Mouse (Mus musculus) neural tube, embryonic 12.5 days (tissue): ENCODE measurements around the gene Spata7. TPM values are rescaled to one million over a fixed set of nuclear protein-coding genes. Genes with fewer than 3 reads are reported as not detected.

Experiments
- ATAC-seq: fragments of 200-750 bp; cut with Nextera tagmentation; 2 replicates; pipeline ENCODE4 v1.8.0; 2017; ENCODE audit warnings: low read depth, mild to moderate bottlenecking, moderate TSS enrichment, moderate library complexity; ENCODE audit not compliant: low FRiP score
- H3K27ac ChIP-seq: fragments of 300-500 bp; sonication (generic); 2 replicates; pipeline ENCODE4 v1.5.1; 2016
- H3K27me3 ChIP-seq: fragments of 300-500 bp; sonication (generic); replicated peaks from 2 replicates; pipeline ENCODE4 v1.6.1; 2016; ENCODE audit warnings: mild to moderate bottlenecking
- H3K36me3 ChIP-seq: fragments of 300-500 bp; sonication (generic); 2 replicates; pipeline ENCODE4 v1.6.1; 2016; ENCODE audit warnings: mild to moderate bottlenecking
- H3K4me1 ChIP-seq: fragments of 300-500 bp; sonication (generic); 2 replicates; pipeline ENCODE4 v1.6.1; 2016
- H3K4me2 ChIP-seq: fragments of 300-500 bp; sonication (generic); replicated peaks from 2 replicates; pipeline ENCODE4 v1.6.1; 2016; ENCODE audit warnings: mild to moderate bottlenecking
- H3K4me3 ChIP-seq: fragments of 300-500 bp; sonication (generic); 2 replicates; pipeline ENCODE4 v1.5.1; 2016
- H3K9ac ChIP-seq: fragments of 300-500 bp; sonication (generic); 2 replicates; pipeline ENCODE4 v1.6.1; 2016; ENCODE audit warnings: mild to moderate bottlenecking
- H3K9me3 ChIP-seq: fragments of 300-500 bp; sonication (generic); 2 replicates; pipeline ENCODE4 v1.6.1; 2016; ENCODE audit warnings: mild to moderate bottlenecking
- WGBS: fragments of 180-500 bp; shearing (Covaris S2); methylation state at CpG from one replicate; pipeline ENCODE4 v1.1.7; 2016; 5-methylcytosine and 5-hydroxymethylcytosine counted together
- polyA plus RNA-seq: library from polyadenylated mRNA; unstranded; fragments of >200 nt; fragmentation: Nextera tagmentation; extraction: Ambion mirVana; gene quantifications from 2 replicates; pipeline ENCODE4 v1.2.1, GENCODE M21; 2016

The Spata7 gene
- 23.4 and 26.4 TPM in 2 replicates for polyA plus RNA-seq

- peak within 1 kb of the TSS; percentile 63 for H3K9ac ChIP-seq
- H3K4me3 ChIP-seq: peak within 1 kb of the TSS; percentile 71
- H3K9me3 ChIP-seq: peaks cover 4% of the 10 kb centered on the region; the same call in 1 of the 2 replicates
- WGBS: 6% methylated on average over 32 of the region's 32 CpGs
- H3K27ac ChIP-seq: no peak within 1 kb of the TSS; the same call in 1 of the 2 replicates
- H3K4me1 ChIP-seq: 0 out of 2 replicates have a peak, but pooled peaks cover 4% of the 10 kb centered on the region
- ATAC-seq: peak; percentile 94
- H3K27me3 ChIP-seq: no peaks in the 10 kb centered on the region
- no peaks in the 10 kb centered on the region; the same call in 1 of the 2 replicates for H3K36me3 ChIP-seq
- H3K4me2 ChIP-seq: peak within 1 kb of the TSS; percentile 65
These were observed at the start of gene Spata7 for GRCm38 (mm10) chr12:98627392-98628259. Gene Spata7, plus strand, starts transcription at chr12:98628157.

- no peak overlapping the region for H3K4me3 ChIP-seq
- H3K9ac ChIP-seq: no peak overlapping the region
- H3K9me3 ChIP-seq: no peaks in the 10 kb centered on the region
- H3K4me1 ChIP-seq: no peaks in the 10 kb centered on the region
- H3K4me2 ChIP-seq: no peak overlapping the region
- WGBS: 40% methylated on average over 3 of the region's 3 CpGs
- no peaks in the 10 kb centered on the region for H3K36me3 ChIP-seq
- H3K27ac ChIP-seq: no peak overlapping the region
- H3K27me3 ChIP-seq: no peaks in the 10 kb centered on the region
- no peak for ATAC-seq
These were observed 42.7 kb upstream of the Spata7 start for GRCm38 (mm10) chr12:98585302-98585701.

GRCm38 (mm10) chr12:98588573-98588972 is 39.4 kb upstream of the Spata7 start:
- no peak for ATAC-seq
- H3K4me3 ChIP-seq: no peak overlapping the region
- WGBS: 72% methylated on average over 6 of the region's 6 CpGs
- no peaks in the 10 kb centered on the region for H3K27me3 ChIP-seq
- H3K36me3 ChIP-seq: no peaks in the 10 kb centered on the region
- H3K27ac ChIP-seq: no peak overlapping the region
- H3K4me1 ChIP-seq: no peaks in the 10 kb centered on the region
- H3K9ac ChIP-seq: no peak overlapping the region
- no peak overlapping the region for H3K4me2 ChIP-seq
- H3K9me3 ChIP-seq: no peaks in the 10 kb centered on the region; the same call in 1 of the 2 replicates

GRCm38 (mm10) chr12:98591016-98591415 is 36.9 kb upstream of the Spata7 start:
- H3K27me3 ChIP-seq: no peaks in the 10 kb centered on the region
- H3K27ac ChIP-seq: no peak overlapping the region
- H3K4me1 ChIP-seq: no peaks in the 10 kb centered on the region
- no peak overlapping the region for H3K4me2 ChIP-seq
- no peak overlapping the region for H3K9ac ChIP-seq
- WGBS: 89% methylated on average over 2 of the region's 2 CpGs
- H3K36me3 ChIP-seq: no peaks in the 10 kb centered on the region
- ATAC-seq: no peak
- no peak overlapping the region for H3K4me3 ChIP-seq
- no peaks in the 10 kb centered on the region; the same call in 1 of the 2 replicates for H3K9me3 ChIP-seq

- H3K27me3 ChIP-seq: no peaks in the 10 kb centered on the region
- WGBS: 93% methylated on average over 5 of the region's 5 CpGs
- no peak overlapping the region for H3K4me3 ChIP-seq
- H3K27ac ChIP-seq: no peak overlapping the region
- ATAC-seq: no peak
- H3K4me1 ChIP-seq: no peaks in the 10 kb centered on the region
- H3K4me2 ChIP-seq: no peak overlapping the region
- H3K9ac ChIP-seq: no peak overlapping the region
- no peaks in the 10 kb centered on the region for H3K9me3 ChIP-seq
- H3K36me3 ChIP-seq: no peaks in the 10 kb centered on the region
These were observed 27.1 kb upstream of the Spata7 start for GRCm38 (mm10) chr12:98600861-98601260.

- Histone ChIP-seq H3K4me1 (no peaks in the 10 kb centered on the region), H3K36me3 (no peaks in the 10 kb centered on the region), H3K4me2 (no peak overlapping the region), H3K27ac (no peak overlapping the region), H3K9ac (no peak overlapping the region), H3K27me3 (no peaks in the 10 kb centered on the region), H3K4me3 (no peak overlapping the region), H3K9me3 (no peaks in the 10 kb centered on the region)
- 63% methylated on average over 6 of the region's 6 CpGs for WGBS
- ATAC-seq: no peak
These were observed 25.8 kb upstream of the Spata7 start for GRCm38 (mm10) chr12:98602114-98602513.

- H3K4me2 ChIP-seq: no peak overlapping the region
- WGBS: 78% methylated on average over 1 of the region's 1 CpGs
- no peak overlapping the region for H3K9ac ChIP-seq
- H3K9me3 ChIP-seq: no peaks in the 10 kb centered on the region
- no peak overlapping the region for H3K4me3 ChIP-seq
- H3K27ac ChIP-seq: no peak overlapping the region
- no peak for ATAC-seq
- H3K27me3 ChIP-seq: no peaks in the 10 kb centered on the region
- H3K36me3 ChIP-seq: no peaks in the 10 kb centered on the region
- no peaks in the 10 kb centered on the region for H3K4me1 ChIP-seq
These were observed 22.7 kb upstream of the Spata7 start for GRCm38 (mm10) chr12:98605264-98605663.

- Histone ChIP-seq H3K4me1 (no peaks in the 10 kb centered on the region), H3K4me2 (no peak overlapping the region), H3K4me3 (no peak overlapping the region), H3K27me3 (no peaks in the 10 kb centered on the region), H3K27ac (no peak overlapping the region), H3K9me3 (no peaks in the 10 kb centered on the region), H3K9ac (no peak overlapping the region), H3K36me3 (no peaks in the 10 kb centered on the region)
- 72% methylated on average over 5 of the region's 5 CpGs for WGBS
- ATAC-seq: no peak
These were observed 21.2 kb upstream of the Spata7 start for GRCm38 (mm10) chr12:98606595-98607290.

- Histone ChIP-seq H3K9me3 (no peaks in the 10 kb centered on the region), H3K4me2 (no peak overlapping the region), H3K27me3 (no peaks in the 10 kb centered on the region), H3K4me3 (no peak overlapping the region), H3K27ac (no peak overlapping the region), H3K36me3 (no peaks in the 10 kb centered on the region), H3K4me1 (peaks cover 2% of the 10 kb centered on the region), H3K9ac (no peak overlapping the region)
- no peak for ATAC-seq
- WGBS: 76% methylated on average over 3 of the region's 3 CpGs
These were observed 17.6 kb upstream of the Spata7 start for GRCm38 (mm10) chr12:98610341-98610740.

- peaks cover 4% of the 10 kb centered on the region for H3K4me1 ChIP-seq
- no peak overlapping the region for H3K4me2 ChIP-seq
- H3K27me3 ChIP-seq: no peaks in the 10 kb centered on the region
- H3K27ac ChIP-seq: no peak overlapping the region
- 53% methylated on average over 3 of the region's 3 CpGs for WGBS
- no peak overlapping the region for H3K4me3 ChIP-seq
- H3K9me3 ChIP-seq: no peaks in the 10 kb centered on the region
- H3K36me3 ChIP-seq: no peaks in the 10 kb centered on the region
- peak; percentile 52; the same call in 1 of the 2 replicates for ATAC-seq
- H3K9ac ChIP-seq: no peak overlapping the region
These were observed 12.9 kb upstream of the Spata7 start for GRCm38 (mm10) chr12:98614910-98615508.

- no peaks in the 10 kb centered on the region for H3K36me3 ChIP-seq
- no peak overlapping the region for H3K4me3 ChIP-seq
- WGBS: 35% methylated on average over 5 of the region's 5 CpGs
- H3K27me3 ChIP-seq: no peaks in the 10 kb centered on the region
- no peak for ATAC-seq
- peaks cover 4% of the 10 kb centered on the region for H3K4me1 ChIP-seq
- no peak overlapping the region for H3K27ac ChIP-seq
- no peak overlapping the region for H3K9ac ChIP-seq
- H3K9me3 ChIP-seq: no peaks in the 10 kb centered on the region
- no peak overlapping the region for H3K4me2 ChIP-seq
These were observed 12.2 kb upstream of the Spata7 start for GRCm38 (mm10) chr12:98615746-98616145.

GRCm38 (mm10) chr12:98619496-98619895 is 8.5 kb upstream of the Spata7 start:
- Histone ChIP-seq H3K9me3 (no peaks in the 10 kb centered on the region), H3K27me3 (no peaks in the 10 kb centered on the region), H3K4me1 (peaks cover 4% of the 10 kb centered on the region), H3K36me3 (no peaks in the 10 kb centered on the region), H3K4me2 (no peak overlapping the region), H3K27ac (no peak overlapping the region), H3K4me3 (no peak overlapping the region), H3K9ac (no peak overlapping the region)
- 75% methylated on average over 2 of the region's 2 CpGs for WGBS
- no peak for ATAC-seq
